Mouse (Mus musculus): ENCODE measurements around the gene Atl1.

The Atl1 gene

GRCm38 (mm10) chr12:69941655-69942329 lies 49.4 kb downstream of the Atl1 start:
- no peak for DNase-seq (ENCODE audit: low read depth, low spot score)

DNA sequence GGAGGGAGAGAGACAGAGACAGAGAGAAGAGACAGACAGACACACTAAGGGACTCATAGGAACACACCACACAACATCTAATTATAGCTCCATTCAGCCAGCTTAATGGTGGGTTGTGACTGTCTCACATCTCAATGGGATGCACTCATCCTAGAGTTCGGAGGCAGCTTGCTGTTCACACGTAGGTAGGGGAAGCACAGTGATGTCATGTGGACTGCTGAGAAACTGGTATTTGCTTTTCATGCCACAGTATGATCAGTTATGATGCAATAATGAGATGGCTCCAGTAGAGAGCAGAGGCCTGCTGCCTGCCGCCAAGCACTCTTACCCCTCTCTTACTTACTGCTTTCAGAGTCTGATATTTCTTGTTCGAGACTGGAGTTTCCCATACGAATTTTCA lies 53.4 kb downstream of the Atl1 start:
- no peak for DNase-seq (ENCODE audit: low read depth, low spot score)

GRCm38 (mm10) chr12:69947502-69947901 lies 55.1 kb downstream of the Atl1 start:
- DNase-seq (ENCODE audit: low read depth, low spot score) = no peak

DNA sequence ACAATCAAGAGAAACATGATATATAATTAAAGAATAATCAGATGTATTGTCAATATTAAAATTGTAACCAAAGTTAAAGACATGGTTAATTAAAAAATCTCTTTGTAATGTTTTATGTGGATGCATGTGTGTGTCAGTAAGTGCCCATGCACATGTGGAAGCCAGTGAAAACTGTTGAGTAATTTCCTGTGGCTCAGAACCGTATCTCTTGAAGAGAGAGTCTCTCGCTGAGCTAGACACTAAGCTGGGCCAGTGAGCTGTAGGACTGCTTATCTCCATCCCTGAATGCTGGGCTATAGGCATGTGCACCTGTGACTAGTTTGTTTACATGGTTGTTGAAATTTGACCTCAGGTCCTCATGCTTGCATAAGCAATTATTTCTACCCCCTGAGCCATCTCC lies 65.0 kb downstream of the Atl1 start:
- DNase-seq (ENCODE audit: low read depth, low spot score) = no peak

DNA sequence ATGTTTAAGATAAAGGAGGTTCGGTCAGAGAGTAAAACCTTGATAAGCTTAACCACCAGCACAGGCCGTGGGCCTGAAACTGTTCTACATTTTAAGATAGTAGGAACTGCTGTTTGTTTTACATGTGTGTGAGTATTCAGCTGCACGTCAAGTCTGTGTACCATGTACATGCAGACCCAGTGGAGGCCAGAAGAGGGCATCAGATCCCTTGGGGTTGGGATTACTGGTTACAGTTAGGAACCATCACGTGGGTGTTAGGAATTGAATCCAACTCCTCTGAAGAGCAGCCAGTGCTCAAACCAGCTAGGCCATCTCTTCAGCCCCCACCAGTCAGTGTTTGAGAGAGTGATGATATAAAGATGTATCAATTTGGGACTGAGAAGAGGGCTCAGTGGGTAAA lies 70.1 kb downstream of the Atl1 start:
- DNase-seq (ENCODE audit: low read depth, low spot score) = peak; percentile 6

- DNase-seq (ENCODE audit: low read depth, low spot score) = no peak
These were observed 70.7 kb downstream of the Atl1 start for GRCm38 (mm10) chr12:69963141-69963540.

GRCm38 (mm10) chr12:69965644-69966043 lies 73.2 kb downstream of the Atl1 start:
- no peak for DNase-seq (ENCODE audit: low read depth, low spot score)

- no peak for DNase-seq (ENCODE audit: low read depth, low spot score)
These were observed 73.7 kb downstream of the Atl1 start for GRCm38 (mm10) chr12:69966071-69966470.

DNA sequence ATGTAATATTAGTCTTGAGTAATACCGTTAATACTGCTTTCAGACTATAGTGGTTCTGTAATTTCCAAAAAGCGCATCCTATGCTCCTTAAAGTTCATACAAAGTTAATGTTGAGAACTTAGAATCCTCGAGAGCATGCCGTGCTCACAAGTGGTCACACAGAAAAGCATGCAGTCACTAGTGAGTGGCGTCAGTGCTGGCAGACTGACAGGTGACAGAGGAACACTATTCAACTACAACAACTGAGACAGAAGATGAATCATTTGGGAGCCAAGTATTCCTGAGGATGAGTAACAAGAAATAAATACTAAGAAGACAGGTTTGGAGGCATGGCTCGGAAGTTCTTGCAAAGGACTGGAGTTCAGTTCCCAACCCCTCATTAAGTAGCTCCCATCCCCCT lies 74.7 kb downstream of the Atl1 start:
- DNase-seq (ENCODE audit: low read depth, low spot score) = no peak

DNA sequence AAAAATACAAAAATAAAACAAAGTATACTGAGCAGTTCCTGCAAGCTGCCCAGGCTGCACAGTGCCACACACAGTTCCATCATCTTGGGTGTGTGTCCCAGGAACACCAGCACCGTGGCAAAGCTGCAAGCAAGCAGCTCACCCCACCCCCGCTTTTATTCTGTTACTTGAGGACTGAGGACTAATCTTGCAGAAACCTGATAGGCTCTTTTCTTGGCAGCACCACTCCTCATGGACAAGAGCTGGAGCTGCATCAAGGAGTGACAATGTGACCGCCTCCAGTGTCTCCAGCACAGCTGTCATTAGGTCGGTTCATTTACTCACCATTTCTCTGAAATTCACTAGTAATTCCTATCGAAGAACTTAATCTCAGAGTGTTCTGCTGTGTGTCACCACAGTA lies 75.7 kb downstream of the Atl1 start:
- DNase-seq (ENCODE audit: low read depth, low spot score) = no peak

- no peak for DNase-seq (ENCODE audit: low read depth, low spot score)
These were observed 81.3 kb downstream of the Atl1 start for GRCm38 (mm10) chr12:69973666-69974065.

DNA sequence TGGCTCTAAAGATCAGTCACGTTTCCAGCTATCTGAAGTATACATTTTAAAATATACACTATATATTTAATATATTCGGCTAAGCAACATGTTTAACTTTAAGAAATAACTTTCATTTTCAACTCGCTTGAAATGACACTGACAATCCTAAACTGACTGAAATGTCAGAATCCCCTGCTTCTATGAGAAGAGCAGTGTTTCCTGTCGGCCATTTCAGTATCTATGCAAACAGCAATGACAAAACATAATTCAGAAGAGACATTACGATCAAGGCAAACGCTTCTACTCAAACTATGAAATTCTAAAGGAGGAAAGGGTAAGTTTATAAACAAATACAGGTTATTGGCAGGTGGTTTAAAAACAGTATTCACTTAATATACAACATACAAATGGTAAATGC lies 84.3 kb downstream of the Atl1 start:
- no peak for DNase-seq (ENCODE audit: low read depth, low spot score)

DNA sequence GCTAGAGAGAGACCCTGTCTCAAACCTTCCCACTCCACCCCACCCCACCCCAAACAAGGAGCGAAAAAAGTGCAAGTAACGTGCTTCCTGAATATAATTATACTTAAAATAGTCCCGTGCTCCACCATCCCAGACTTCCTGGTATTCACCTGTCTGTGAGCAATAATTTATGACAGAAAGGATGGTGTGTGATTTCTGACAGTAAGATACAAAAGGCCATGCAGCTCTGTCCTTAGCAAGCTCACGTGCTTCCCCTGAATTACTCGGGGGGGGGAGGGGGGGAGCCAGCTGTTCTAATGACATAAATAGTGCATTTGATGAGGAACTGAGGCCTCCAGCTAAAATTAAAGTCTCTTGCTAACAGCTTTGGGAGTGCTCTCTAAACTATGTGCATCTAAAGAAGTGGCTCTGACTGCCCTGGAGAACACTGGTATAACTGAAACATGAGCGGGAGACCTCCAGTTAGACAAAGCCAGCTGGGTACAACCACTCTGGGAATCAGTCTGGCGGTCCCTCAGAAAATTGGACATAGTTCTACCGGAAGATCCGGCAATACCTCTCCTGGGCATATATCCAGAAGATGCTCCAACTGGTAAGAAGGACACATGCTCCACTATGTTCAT lies 85.1 kb downstream of the Atl1 start:
- no peak for DNase-seq (ENCODE audit: low read depth, low spot score)

GRCm38 (mm10) chr12:69982874-69983273 lies 90.5 kb downstream of the Atl1 start:
- DNase-seq (ENCODE audit: low read depth, low spot score) = no peak

GRCm38 (mm10) chr12:69985546-69985945 lies 93.1 kb downstream of the Atl1 start:
- DNase-seq (ENCODE audit: low read depth, low spot score) = no peak

- peak; percentile 19 for DNase-seq (ENCODE audit: low read depth, low spot score)
These were observed 93.9 kb downstream of the Atl1 start for GRCm38 (mm10) chr12:69986241-69986762.

DNA sequence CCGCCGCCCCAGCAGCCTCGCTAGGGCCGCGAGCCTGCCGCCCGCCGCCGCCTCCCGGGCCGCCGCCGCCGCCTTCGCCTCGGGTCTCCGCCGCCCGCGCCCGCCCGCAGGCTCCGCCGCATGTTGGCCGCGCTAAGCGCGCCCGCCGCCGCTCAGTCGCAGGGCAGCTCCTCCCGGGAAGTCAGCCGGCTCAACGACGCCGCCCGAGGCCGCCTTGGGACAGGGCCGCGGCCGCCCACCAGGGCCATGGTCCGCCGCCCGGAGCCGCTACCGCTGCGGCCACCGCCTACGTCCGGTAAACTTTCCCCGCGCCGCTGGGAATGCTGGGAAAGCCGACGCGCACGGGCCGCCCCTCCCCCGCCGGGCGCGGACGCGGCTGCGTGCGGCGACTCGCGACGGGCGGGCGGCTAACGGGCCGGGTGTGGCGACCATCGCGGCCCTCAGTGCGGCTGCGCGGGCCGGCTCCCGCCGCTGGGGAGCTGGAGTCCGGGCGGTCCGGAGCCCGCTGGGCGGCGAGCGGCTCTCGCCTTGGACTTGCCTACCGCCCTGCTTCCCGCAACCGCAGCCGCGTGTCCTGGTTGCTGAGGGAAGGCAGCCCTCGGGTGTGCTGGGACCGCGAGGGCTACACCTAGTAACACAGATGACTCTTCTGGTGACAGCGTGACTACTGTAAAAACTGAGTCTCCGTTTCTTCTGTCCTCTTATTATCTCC lies 94.5 kb downstream of the Atl1 start, which contains the start of gene Sav1:
Sav1 (minus strand) TSS at position 217 of the 712 bp plus-strand sequence.
- peak; percentile 86 for DNase-seq (ENCODE audit: low read depth, low spot score)

DNA sequence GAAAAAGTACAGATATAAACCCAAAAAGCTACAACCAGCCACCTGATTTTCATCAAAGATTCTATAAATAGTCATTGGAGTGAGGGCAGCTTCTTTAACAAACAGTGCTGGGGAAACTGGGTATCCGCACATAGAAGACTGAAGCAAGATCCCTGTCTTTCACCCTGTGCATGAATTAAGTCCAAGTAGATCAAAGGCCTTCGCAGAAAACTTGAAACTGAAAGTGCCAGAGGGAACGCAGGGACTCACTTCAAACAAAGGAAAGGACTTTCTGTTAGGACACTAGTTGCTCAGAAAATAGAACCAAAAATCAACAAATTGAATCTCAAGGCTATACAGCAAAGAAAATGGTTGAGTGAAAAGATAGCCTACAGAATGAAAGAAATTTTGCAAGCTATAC lies 103.0 kb downstream of the Atl1 start:
- no peak for DNase-seq (ENCODE audit: low read depth, low spot score)

DNA sequence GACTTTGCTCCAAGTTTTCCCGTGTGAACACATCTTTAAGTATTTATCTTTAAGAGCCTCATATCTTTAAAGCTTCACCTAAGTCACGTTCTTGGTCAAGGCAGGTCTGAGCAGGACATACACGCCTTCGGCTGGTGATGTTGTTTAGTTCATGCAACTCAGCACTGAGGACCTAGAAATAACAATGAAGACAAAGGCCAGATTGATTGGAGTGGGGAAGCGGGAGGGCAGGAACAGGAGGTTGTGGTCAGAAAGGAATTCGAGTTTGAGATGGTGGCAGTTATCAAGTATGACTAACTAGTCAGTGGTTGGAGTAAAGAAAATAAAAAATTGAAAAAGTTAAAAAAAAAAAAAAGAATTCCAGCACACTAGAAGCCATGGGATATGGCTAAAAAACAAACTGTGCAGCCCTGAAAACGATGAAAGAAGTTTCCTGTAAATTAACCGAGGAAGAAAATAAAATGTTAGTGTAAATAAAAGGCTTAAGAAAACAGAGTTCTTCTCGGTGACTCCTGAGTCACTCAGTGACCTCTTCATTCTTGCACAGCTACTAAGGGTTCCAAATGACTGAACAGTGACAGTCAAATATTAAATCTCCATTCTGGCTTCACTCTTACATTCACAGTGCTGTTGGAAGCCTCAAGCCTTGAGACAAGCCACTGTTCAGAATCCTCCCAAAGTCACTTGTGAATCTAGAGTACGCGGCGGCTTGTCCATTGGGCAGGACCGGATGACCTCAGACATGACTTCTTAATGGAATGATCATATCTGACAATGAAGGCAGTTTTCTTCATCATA lies 106.0 kb downstream of the Atl1 start:
- no peak for DNase-seq (ENCODE audit: low read depth, low spot score)

- no peak for DNase-seq (ENCODE audit: low read depth, low spot score)
These were observed 112.7 kb downstream of the Atl1 start for GRCm38 (mm10) chr12:70005103-70005502.

DNA sequence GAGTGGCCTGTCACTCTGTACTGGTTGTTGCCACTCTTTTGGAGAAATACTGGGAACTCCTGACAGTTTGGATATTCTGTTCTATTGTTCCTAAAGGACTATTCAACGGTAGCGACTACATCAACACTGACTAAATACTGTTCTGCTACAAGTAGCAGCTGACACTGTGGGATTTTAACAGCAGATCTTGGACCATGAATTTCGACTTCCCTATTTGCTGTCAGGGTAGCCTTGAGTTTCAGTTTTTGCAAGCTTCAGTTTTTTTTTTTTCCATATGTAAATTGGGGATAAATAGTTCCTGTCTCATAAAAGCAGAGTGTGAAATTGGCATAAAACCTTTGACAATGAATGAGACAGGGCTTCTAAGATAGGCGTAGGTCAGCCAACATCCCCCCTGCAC lies 117.9 kb downstream of the Atl1 start:
- no peak for DNase-seq (ENCODE audit: low read depth, low spot score)

DNA sequence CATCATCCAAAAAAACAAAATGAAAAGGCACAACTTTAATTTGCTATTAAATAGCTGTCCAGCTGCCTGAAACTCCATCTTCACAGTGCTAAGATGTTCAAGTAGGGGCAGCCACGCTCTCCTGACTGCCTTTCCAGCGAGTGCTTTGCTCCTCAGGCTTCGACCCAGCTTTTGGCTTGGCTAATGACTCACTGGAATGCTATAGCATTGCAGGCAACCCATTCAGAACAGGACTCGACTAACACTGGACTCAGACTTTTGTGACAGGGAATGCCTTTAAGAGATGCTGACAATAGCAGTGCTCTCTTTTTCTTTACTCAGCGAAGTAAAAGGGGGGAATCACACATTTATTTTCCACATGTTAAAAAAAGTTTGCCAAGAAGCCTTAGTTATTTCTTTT lies 119.3 kb downstream of the Atl1 start:
- DNase-seq (ENCODE audit: low read depth, low spot score) = no peak

Data from retina, postnatal 7 days (tissue).